Mouse (Mus musculus) liver, postnatal 0 days (tissue): ENCODE results near the gene Hopx. TPM values are rescaled to one million over a fixed set of nuclear protein-coding genes. Genes with fewer than 3 reads are reported as not detected.

Experiments
- ATAC-seq: fragments of 200-750 bp; cut with Nextera tagmentation; 2 replicates; pipeline ENCODE4 v1.8.0; 2017; ENCODE audit warnings: mild to moderate bottlenecking, moderate library complexity
- DNase-seq: peaks from one replicate; pipeline ENCODE4 v3.0.0-alpha.2; 2016
- H3K27ac ChIP-seq: fragments of 300-500 bp; sonication (generic); 2 replicates; pipeline ENCODE4 v1.5.1; 2014; ENCODE audit warnings: antibody characterized with exemption, moderate library complexity, mild to moderate bottlenecking, low read depth
- H3K27me3 ChIP-seq: fragments of 300-500 bp; sonication (generic); 2 replicates; pipeline ENCODE4 v1.6.1; 2014; ENCODE audit warnings: low read length, control low read depth, mixed read lengths; ENCODE audit not compliant: insufficient read depth
- H3K36me3 ChIP-seq: fragments of 300-500 bp; sonication (generic); replicated peaks from 2 replicates; pipeline ENCODE4 v1.6.1; 2014; ENCODE audit warnings: mild to moderate bottlenecking, control low read depth, low read length, moderate library complexity, mixed read lengths; ENCODE audit not compliant: insufficient read depth
- H3K4me1 ChIP-seq: fragments of 300-500 bp; sonication (generic); 2 replicates; pipeline ENCODE4 v1.6.1; 2014; ENCODE audit warnings: antibody characterized with exemption, mild to moderate bottlenecking, control low read depth; ENCODE audit not compliant: insufficient read depth
- H3K4me2 ChIP-seq: fragments of 300-500 bp; sonication (generic); 2 replicates; pipeline ENCODE4 v1.6.1; 2014; ENCODE audit warnings: low read depth, mild to moderate bottlenecking, low read length, moderate library complexity, mixed read lengths
- H3K4me3 ChIP-seq: fragments of 300-500 bp; sonication (generic); 2 replicates; pipeline ENCODE4 v1.5.1; 2014; ENCODE audit warnings: low read depth, low read length
- H3K9ac ChIP-seq: fragments of 300-500 bp; sonication (generic); replicated peaks from 2 replicates; pipeline ENCODE4 v1.6.1; 2014; ENCODE audit warnings: mild to moderate bottlenecking, moderate library complexity
- H3K9me3 ChIP-seq: fragments of 300-500 bp; sonication (generic); 2 replicates; pipeline ENCODE4 v1.6.1; 2016; ENCODE audit warnings: mild to moderate bottlenecking, control low read depth, low read length, mixed read lengths
- CTCF ChIP-seq: sonication (generic); IDR thresholded peaks from 2 replicates; pipeline ENCODE4 v1.5.1; 2016; ENCODE audit warnings: antibody characterized with exemption, low read depth
- EP300 ChIP-seq: IDR thresholded peaks from 2 replicates; pipeline ENCODE4 v1.6.1; 2016; ENCODE audit warnings: antibody characterized with exemption, low read depth, mild to moderate bottlenecking
- WGBS: fragments of 180-500 bp; shearing (Covaris S2); extraction: QIAGEN DNeasy Blood & Tissue Kit; methylation state at CpG from one replicate; pipeline ENCODE4 v1.1.7; 2014; ENCODE audit not compliant: insufficient replicate concordance; 5-methylcytosine and 5-hydroxymethylcytosine counted together
- polyA plus RNA-seq: library from polyadenylated mRNA; unstranded; fragments of >200 nt; fragmentation: Nextera tagmentation; extraction: Ambion mirVana; gene quantifications from 2 replicates; pipeline ENCODE4 v1.2.1, GENCODE M21; 2015

Hopx gene
- polyA plus RNA-seq = 0.78 and 0.95 TPM in 2 replicates

DNA sequence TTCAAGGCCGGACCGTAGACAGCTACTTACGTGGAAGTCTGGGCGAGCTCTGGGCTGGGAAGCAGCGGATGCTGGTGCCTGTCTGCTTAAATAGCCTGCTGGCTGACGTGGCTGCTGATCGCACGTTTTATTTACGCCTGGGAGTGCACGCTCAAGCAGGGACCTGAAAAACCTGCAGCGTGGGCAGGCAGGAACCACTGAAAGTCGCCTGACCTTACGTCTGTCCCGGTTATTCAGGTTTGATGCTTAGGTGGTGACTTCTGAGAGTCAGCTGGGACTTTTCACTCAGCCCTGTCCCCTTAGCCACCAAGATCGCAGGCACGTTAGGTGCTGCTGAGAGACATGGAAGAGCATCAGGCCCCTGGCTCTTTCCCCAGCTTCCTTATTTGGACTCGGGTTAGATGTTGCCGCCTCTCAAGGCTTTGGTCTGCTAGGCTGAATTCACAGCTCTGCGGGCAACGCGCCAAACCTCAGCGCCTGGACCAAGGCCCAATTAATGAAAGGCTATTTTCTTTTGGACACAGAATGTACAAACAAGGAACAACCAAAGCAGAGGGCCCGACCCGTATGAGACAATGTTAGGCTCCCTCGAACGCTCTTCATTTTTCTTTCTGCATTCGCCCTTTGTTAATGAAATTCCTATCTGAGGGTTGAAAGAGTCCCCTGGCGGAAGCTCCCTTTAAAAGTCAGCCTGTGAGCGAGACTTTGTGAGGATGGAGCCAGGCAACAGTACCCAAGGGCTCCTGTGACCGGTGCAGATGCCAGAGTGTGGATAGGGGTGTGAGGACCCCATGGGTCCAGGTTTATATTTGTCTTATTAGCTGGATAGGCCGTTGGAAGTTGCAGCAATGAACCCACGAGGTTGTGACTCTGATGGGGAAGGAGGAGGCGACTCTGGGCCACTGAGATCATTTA lies at the start of gene Hopx:
Gene Hopx (minus strand): TSS at position 305 of the 915 bp plus-strand sequence.
- H3K4me3 ChIP-seq = no peak within 1 kb of the TSS
- no peaks in the 10 kb centered on the region for H3K9me3 ChIP-seq
- no peak for DNase-seq
- no peak within 1 kb of the TSS for H3K9ac ChIP-seq
- H3K36me3 ChIP-seq = no peaks in the 10 kb centered on the region
- H3K4me1 ChIP-seq = peaks cover 11% of the 10 kb centered on the region
- H3K4me2 ChIP-seq = no peak within 1 kb of the TSS
- no peak for TF ChIP-seq CTCF
- TF ChIP-seq EP300 = no peak
- no peak within 1 kb of the TSS for H3K27ac ChIP-seq
- no peaks in the 10 kb centered on the region for H3K27me3 ChIP-seq
- ATAC-seq = no peak
- WGBS = 58% methylated on average over 33 of the region's 33 CpGs

DNA sequence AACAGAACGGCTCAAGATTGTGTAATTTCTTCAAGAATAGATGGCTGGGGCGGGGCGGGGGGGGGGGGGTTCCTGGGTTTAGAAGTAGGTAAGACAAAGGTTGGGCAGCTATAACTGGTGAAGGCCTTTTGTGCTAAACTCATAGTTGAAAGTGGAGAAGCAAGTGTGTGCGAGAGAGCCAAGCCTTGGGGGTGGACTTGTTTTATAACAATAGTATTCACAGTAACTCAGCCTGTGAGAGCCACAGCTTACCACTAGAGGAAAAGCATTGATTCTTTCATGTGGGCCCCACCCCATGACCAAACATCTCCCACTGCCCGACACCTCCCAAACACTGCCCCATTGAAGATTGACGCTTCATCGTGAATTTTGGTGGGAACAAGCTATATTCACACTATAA lies 48.7 kb upstream of the Hopx start:
- H3K4me3 ChIP-seq = no peak overlapping the region
- no peak overlapping the region for H3K9ac ChIP-seq
- 82% methylated on average over 7 of the region's 7 CpGs for WGBS
- no peak overlapping the region for H3K4me2 ChIP-seq
- no peaks in the 10 kb centered on the region for H3K27me3 ChIP-seq
- TF ChIP-seq EP300 (no peak), CTCF (no peak)
- no peaks in the 10 kb centered on the region for H3K36me3 ChIP-seq
- ATAC-seq (no peak), DNase-seq (no peak)
- H3K27ac ChIP-seq = no peak overlapping the region
- H3K9me3 ChIP-seq = no peaks in the 10 kb centered on the region
- no peaks in the 10 kb centered on the region for H3K4me1 ChIP-seq

DNA sequence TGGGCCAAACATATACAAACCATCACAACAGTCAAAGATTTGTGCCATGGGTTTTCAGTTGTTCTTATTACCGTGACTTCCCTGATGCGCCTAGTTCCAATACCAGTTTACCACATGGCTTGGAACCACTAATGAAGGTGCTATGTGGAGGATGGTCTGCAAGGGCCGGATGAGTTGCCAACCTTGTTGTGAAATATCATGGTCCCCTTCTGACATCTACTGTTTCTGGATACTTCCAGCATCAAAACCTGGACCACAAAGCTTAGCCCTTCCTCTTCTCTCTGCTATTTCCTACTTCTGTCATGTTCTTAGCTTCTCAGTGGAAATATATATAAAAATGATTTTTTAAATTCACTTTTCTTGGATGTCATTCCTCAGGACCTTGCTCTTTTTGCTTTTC lies 47.6 kb upstream of the Hopx start:
- Histone ChIP-seq H3K9ac (no peak overlapping the region), H3K4me2 (no peak overlapping the region), H3K4me1 (0 out of 2 replicates have a peak, but pooled peaks cover 4% of the 10 kb centered on the region), H3K9me3 (no peaks in the 10 kb centered on the region), H3K27me3 (no peaks in the 10 kb centered on the region), H3K4me3 (no peak overlapping the region), H3K27ac (no peak overlapping the region), H3K36me3 (no peaks in the 10 kb centered on the region)
- no peak for TF ChIP-seq EP300
- no peak for TF ChIP-seq CTCF
- ATAC-seq = no peak
- DNase-seq = no peak
- 76% methylated on average over 3 of the region's 3 CpGs for WGBS

DNA sequence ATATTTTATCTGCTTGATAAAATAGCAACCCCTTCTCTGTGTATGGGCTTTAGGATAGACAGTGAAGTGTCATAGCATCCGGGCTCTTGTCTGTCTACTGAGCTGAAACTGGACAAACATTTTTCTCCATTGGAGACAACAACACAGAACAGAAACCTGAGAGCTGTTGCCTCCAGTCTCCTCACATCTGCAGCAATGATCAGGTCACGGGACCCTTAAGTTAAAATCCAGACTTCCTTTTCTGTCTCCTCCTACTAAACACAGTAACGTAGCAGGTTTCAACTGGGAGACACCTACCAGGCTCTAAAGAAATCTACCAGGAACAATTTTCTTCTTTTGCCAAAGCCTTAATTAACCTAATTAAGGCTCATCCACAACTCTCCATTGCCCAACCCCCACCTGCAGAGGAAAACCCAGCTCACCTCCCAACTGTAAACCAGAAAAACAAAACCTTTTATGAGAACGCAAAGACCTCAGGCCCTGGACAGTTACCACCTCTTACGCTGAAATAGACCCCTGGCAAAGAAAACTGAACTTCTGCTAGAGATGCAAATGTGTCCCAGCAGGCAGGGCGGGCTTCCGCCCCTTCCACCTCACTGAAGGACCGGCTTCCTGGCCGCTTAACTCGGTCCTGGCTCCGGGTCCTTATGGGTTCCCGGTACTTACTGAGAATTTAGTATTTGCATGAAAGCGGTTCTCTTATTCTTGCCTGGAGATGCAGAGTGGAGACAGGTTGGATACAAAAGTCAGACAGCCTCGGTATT lies 43.0 kb upstream of the Hopx start:
- TF ChIP-seq CTCF = no peak
- TF ChIP-seq EP300 = no peak
- Histone ChIP-seq H3K27ac (no peak overlapping the region), H3K4me3 (no peak overlapping the region), H3K4me1 (peaks cover 10% of the 10 kb centered on the region), H3K36me3 (no peaks in the 10 kb centered on the region), H3K9ac (no peak overlapping the region), H3K27me3 (no peaks in the 10 kb centered on the region), H3K4me2 (no peak overlapping the region), H3K9me3 (no peaks in the 10 kb centered on the region)
- WGBS = 47% methylated on average over 14 of the region's 14 CpGs
- DNase-seq (no peak), ATAC-seq (no peak)

DNA sequence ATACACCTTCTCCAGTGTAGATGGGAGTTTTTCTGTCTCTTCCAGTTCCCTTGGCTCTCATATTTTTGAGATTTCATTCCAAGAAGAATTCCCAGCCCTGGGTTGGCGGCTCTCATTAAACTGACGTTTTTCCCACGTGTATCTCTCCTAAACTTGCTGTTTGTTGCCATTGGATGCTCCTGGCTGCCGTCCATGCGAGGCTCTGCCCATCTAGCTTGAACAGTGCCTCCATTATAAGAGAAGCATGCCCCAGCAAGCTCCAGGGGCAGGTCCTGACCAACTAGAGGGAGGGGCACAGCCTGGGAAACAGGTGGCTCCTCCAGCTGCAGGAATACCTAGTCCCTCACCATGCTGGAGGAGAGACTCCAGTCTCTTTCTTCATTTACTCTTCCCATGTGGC lies 42.0 kb upstream of the Hopx start:
- no peaks in the 10 kb centered on the region for H3K27me3 ChIP-seq
- 80% methylated on average over 5 of the region's 5 CpGs for WGBS
- H3K4me2 ChIP-seq = 0 out of 2 replicates have a peak overlapping the region, but pooled peaks have one; percentile 22

DNA sequence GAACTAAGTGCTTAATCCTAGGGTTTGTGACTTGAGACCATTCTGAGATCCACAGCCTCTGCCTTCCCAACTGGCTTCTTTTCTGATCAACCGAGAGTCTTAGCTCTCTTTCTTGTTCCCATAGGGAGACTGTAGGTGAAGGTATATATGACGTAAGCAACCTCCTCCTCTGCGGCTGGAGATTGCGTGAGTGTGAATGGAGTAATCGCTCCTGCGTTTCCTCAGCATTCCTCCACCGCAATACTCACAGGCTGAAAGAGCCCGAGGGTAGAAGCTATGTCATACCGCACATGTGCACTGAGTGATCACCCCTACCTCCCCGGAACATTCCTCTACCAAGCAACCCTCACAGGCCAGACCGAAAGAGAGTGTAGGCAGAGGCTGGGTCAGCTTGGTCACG lies 40.6 kb upstream of the Hopx start:
- no peaks in the 10 kb centered on the region for H3K36me3 ChIP-seq
- no peaks in the 10 kb centered on the region for H3K9me3 ChIP-seq
- H3K4me1 ChIP-seq = peaks cover 21% of the 10 kb centered on the region
- H3K27me3 ChIP-seq = no peaks in the 10 kb centered on the region
- DNase-seq = no peak
- H3K27ac ChIP-seq = peak overlapping the region; percentile 34; the same call in 1 of the 2 replicates
- WGBS = 87% methylated on average over 12 of the region's 12 CpGs
- ATAC-seq = no peak
- H3K9ac ChIP-seq = no peak overlapping the region
- TF ChIP-seq CTCF (no peak), EP300 (no peak)
- no peak overlapping the region for H3K4me2 ChIP-seq
- no peak overlapping the region for H3K4me3 ChIP-seq

More for the DNA sequence above, 42.0 kb upstream of the Hopx start:
- Histone ChIP-seq H3K9me3 (no peaks in the 10 kb centered on the region), H3K4me3 (no peak overlapping the region), H3K27ac (no peak overlapping the region), H3K9ac (no peak overlapping the region), H3K36me3 (no peaks in the 10 kb centered on the region), H3K4me1 (peaks cover 14% of the 10 kb centered on the region)
- no peak for DNase-seq
- TF ChIP-seq EP300 (no peak), CTCF (no peak)
- ATAC-seq = no peak
